Mouse (Mus musculus) bone marrow, adult 2 months (tissue): ENCODE data around the gene Papss1.

Experiments
- CTCF ChIP-seq: fragments of 200-500 bp; IDR thresholded peaks from 2 replicates; pipeline ENCODE4 v1.5.1; 2011; ENCODE audit warnings: low read length, control low read depth; ENCODE audit not compliant: control insufficient read depth, insufficient read depth
- POLR2A ChIP-seq: fragments of 200-500 bp; IDR thresholded peaks from 2 replicates; pipeline ENCODE4 v1.6.1; 2011; ENCODE audit warnings: low read depth, mild to moderate bottlenecking, control low read depth, low read length, borderline replicate concordance; ENCODE audit not compliant: control insufficient read depth

- TF ChIP-seq CTCF, result no peak
- no peak for TF ChIP-seq POLR2A
These were observed 16.5 kb downstream of the Papss1 start for GRCm38 (mm10) chr3:131581096-131581495.
